Mouse (Mus musculus): ENCODE results near the gene AW822073. TPM values are rescaled to one million over a fixed set of nuclear protein-coding genes. Genes with fewer than 3 reads are reported as not detected.
"Not testable (repeated sequence)": the region's sequence is repeated elsewhere in the genome, so short reads cannot be mapped to it uniquely, and the experiment has no call there.

The AW822073 gene
- polyA plus RNA-seq, 1 experiment from 2014 or later, result not detected

DNA sequence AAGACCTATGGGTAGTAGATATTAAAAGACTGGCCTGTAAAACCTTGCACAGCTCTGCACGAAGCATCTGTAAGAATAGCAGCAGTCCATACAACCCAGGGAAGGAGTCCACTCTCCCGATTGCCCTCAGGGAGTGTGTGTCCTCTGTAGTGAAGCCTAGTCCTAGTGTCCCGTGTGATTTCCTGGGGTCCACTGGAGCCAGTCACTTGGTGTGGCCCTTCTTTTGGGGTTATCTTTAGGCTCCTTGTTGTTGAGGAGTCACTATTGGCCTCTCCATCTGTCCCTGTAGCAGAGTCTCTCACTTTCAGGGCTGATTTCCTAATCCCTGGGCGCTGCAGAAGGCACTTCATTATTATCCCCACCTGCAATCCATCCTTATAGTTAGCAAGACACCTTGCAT lies 10.3 kb upstream of the AW822073 start:
- not testable (repeated sequence) for ATAC-seq (ENCODE audit: low read depth); H3K9ac ChIP-seq (ENCODE audit: low read depth, low read length); H3K4me3 ChIP-seq (ENCODE audit: low read depth, low read length); H3K9me3 ChIP-seq (replicated peaks; ENCODE audit: control insufficient read depth, low read length); H3K36me3 ChIP-seq (ENCODE audit: control insufficient read depth, insufficient read depth); H3K4me1 ChIP-seq (ENCODE audit: control insufficient read depth, low read depth, low read length); H3K27me3 ChIP-seq (ENCODE audit: control insufficient read depth, insufficient read depth, low read depth, low read length); H3K4me2 ChIP-seq (ENCODE audit: low read depth, low read length); H3K27ac ChIP-seq (ENCODE audit: low read length)
- WGBS (ENCODE audit: insufficient replicate concordance), result 64% methylated on average over 4 of the region's 4 CpGs

DNA sequence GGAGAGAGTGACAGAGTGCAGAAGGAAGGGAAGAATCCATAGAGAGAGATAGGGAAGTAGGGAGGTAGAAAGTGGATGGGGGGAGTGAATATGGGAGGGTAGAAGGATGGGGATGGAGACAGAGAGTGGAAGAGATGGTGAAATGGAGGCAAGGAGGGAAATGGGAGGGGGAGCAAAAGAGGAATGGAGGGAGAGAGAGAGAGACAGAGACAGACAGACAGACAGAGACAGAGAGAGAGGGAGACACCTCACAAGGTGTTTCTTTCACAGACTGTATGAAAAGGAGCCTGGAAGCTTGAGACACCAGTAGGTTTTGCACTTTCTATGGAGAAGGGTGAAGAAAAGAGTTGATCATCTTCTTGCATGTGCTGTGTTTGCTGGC lies 9.0 kb upstream of the AW822073 start:
- H3K4me3 ChIP-seq (ENCODE audit: low read depth, low read length); H3K36me3 ChIP-seq (ENCODE audit: control insufficient read depth, insufficient read depth); H3K9me3 ChIP-seq (replicated peaks; ENCODE audit: control insufficient read depth, low read length); H3K4me1 ChIP-seq (ENCODE audit: control insufficient read depth, low read depth, low read length); H3K9ac ChIP-seq (ENCODE audit: low read depth, low read length); H3K27ac ChIP-seq (ENCODE audit: low read length); H3K27me3 ChIP-seq (ENCODE audit: control insufficient read depth, insufficient read depth, low read depth, low read length); H3K4me2 ChIP-seq (ENCODE audit: low read depth, low read length): not testable (repeated sequence)
- ATAC-seq (ENCODE audit: low read depth), result 0 out of 2 replicates have a peak, but pooled peaks have one; percentile 1

DNA sequence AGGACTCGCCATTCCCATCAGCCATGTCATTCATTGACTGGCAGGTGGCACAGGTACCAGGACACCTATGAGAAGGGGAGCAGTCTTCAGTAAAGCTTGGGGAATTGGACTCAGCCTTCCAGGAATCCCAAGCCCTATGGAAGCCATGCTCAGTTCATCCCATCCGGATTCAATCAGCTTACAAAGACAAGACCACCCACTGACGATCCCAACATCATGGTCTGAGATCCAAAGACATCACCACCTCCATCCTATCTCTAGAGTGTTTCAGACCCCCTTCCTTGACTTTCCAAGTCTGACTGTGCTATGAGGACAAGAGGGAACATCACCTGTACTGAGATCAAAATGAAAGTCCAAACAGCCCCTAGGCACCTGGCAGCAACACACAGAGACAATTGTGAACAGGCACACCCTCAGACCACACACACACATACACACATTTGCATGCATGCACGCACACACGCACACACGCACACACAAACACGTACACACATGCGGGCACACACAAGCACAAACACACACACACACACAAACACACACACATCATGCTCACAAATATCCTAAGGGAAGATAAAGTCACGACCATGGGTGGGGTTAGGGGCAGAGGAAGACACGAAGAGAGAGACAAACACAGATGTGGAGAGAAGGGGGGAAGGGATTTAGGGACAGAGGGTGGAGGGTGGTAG lies 8.5 kb upstream of the AW822073 start:
- not testable (repeated sequence) for H3K9ac ChIP-seq (ENCODE audit: low read depth, low read length); H3K27me3 ChIP-seq (ENCODE audit: control insufficient read depth, insufficient read depth, low read depth, low read length); H3K27ac ChIP-seq (ENCODE audit: low read length); H3K36me3 ChIP-seq (ENCODE audit: control insufficient read depth, insufficient read depth); H3K4me1 ChIP-seq (ENCODE audit: control insufficient read depth, low read depth, low read length); H3K9me3 ChIP-seq (replicated peaks; ENCODE audit: control insufficient read depth, low read length); H3K4me3 ChIP-seq (ENCODE audit: low read depth, low read length); H3K4me2 ChIP-seq (ENCODE audit: low read depth, low read length)
- ATAC-seq (ENCODE audit: low read depth), result peak; percentile 23; the same call in 1 of the 2 replicates
- 56% methylated on average over 9 of the region's 10 CpGs for WGBS (ENCODE audit: insufficient replicate concordance)

DNA sequence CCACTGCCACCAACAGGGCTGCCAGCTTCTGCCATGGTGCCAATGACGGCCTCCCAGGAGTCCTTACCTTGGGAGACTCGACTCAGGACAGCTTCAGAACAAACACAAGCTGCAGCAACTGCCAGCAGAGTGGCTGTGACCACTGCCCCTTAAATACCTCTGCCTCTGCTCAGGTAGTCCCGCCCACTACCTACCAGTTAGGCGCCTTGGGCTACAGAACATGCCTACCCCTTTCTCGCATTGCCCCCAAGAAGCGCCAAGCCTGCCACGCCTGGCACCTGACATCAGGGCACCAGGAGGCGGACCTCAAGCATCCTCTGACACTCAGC lies 7.9 kb upstream of the AW822073 start, which contains the start of gene Duxf3:
TSS of gene Duxf3 (minus strand) at position 35 of the 329 bp plus-strand sequence.
- H3K9me3 ChIP-seq (replicated peaks; ENCODE audit: control insufficient read depth, low read length); H3K27ac ChIP-seq (ENCODE audit: low read length); H3K27me3 ChIP-seq (ENCODE audit: control insufficient read depth, insufficient read depth, low read depth, low read length); H3K4me2 ChIP-seq (ENCODE audit: low read depth, low read length); H3K4me1 ChIP-seq (ENCODE audit: control insufficient read depth, low read depth, low read length); H3K9ac ChIP-seq (ENCODE audit: low read depth, low read length); H3K36me3 ChIP-seq (ENCODE audit: control insufficient read depth, insufficient read depth); H3K4me3 ChIP-seq (ENCODE audit: low read depth, low read length): not testable (repeated sequence)
- 57% methylated on average over 5 of the region's 8 CpGs for WGBS (ENCODE audit: insufficient replicate concordance)
- peak; percentile 47 for ATAC-seq (ENCODE audit: low read depth)

DNA sequence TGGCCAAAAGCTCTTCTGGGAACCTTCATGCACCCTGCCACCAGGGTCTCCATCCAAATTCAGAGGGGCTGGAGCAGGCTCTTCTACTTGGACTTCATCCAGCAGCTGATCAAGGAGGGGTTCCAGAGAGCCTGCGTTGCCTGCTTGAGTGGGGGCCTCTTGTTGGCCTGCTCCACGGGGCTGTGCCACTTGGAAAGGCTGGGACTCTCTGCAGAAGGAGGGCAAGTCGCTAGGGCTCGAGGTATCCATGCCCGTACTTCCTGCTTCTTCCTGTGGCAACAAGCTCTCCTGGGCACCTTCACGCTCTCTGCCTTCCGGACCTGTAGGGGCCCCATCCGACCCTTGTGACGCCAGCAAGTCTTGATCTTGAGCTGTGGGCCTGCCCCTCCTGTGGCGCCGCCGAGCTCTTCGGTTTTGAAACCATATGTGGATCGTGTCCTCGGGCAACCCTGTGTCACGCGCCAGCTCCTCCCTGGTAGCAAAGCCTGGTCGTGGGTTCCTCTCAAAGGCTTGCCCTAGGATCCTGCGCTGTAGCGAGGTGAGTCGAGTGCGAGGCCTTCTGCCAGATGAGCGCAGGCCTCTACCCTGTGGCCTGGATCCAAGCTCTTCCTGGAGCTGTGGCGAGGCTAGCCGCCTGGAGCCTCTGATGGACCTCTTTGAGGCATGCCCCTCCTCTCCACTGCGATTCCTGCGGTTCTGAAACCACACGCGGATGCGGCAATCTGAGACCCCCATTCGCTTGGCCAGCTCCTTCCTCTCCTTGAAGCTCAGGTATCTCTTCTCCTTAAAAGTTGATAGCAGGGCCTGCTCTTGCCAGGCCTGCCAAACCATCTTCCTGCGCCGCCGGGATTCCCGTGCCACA lies 7.3 kb upstream of the AW822073 start:
- not testable (repeated sequence) for H3K36me3 ChIP-seq (ENCODE audit: control insufficient read depth, insufficient read depth); H3K27me3 ChIP-seq (ENCODE audit: control insufficient read depth, insufficient read depth, low read depth, low read length); H3K4me1 ChIP-seq (ENCODE audit: control insufficient read depth, low read depth, low read length); H3K9ac ChIP-seq (ENCODE audit: low read depth, low read length); H3K4me2 ChIP-seq (ENCODE audit: low read depth, low read length); H3K4me3 ChIP-seq (ENCODE audit: low read depth, low read length); H3K27ac ChIP-seq (ENCODE audit: low read length); H3K9me3 ChIP-seq (replicated peaks; ENCODE audit: control insufficient read depth, low read length)
- ATAC-seq (ENCODE audit: low read depth), result peak; percentile 64
- 75% methylated on average over 29 of the region's 35 CpGs for WGBS (ENCODE audit: insufficient replicate concordance)

DNA sequence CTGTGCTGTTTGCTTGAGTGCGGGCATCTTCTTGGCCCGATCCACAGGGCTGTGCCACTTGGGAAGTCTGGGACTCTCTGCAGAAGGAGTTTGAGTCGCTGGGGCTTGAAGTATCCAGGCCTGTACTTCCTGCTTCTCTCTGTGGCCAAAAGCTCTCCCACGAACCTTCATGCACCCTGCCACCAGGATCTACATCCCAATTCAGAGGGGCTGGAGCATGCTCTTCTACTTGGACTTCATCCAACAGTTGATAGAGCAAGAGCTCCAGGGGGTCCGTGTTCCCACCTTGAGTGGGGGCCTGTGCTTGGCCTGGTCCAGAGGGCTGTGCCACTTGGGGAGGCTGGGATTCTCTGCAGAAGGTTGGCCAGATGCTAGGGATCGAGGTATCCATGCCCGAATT lies 6.4 kb upstream of the AW822073 start:
- not testable (repeated sequence) for ATAC-seq (ENCODE audit: low read depth); H3K9ac ChIP-seq (ENCODE audit: low read depth, low read length)

DNA sequence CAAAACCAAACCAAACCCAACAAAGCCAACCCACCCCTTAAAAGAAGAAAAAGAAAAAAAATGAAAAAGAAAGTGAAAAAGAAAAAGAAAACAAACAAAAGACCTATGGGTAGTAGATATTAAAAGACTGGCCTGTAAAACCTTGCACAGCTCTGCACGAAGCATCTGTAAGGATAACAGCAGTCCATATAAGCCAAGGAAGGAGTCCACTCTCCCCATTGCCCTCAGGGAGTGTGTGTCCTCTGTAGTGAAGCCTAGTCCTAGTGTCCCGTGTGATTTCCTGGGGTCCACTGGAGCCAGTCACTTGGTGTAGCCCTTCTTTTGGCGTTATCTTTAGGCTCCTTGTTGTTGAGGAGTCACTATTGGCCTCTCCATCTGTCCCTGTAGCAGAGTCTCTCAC lies 5.3 kb upstream of the AW822073 start:
- not testable (repeated sequence) for H3K4me2 ChIP-seq (ENCODE audit: low read depth, low read length); H3K27me3 ChIP-seq (ENCODE audit: control insufficient read depth, insufficient read depth, low read depth, low read length); H3K9ac ChIP-seq (ENCODE audit: low read depth, low read length); H3K4me3 ChIP-seq (ENCODE audit: low read depth, low read length); H3K4me1 ChIP-seq (ENCODE audit: control insufficient read depth, low read depth, low read length); H3K9me3 ChIP-seq (replicated peaks; ENCODE audit: control insufficient read depth, low read length); ATAC-seq (ENCODE audit: low read depth); H3K27ac ChIP-seq (ENCODE audit: low read length); H3K36me3 ChIP-seq (ENCODE audit: control insufficient read depth, insufficient read depth)
- 43% methylated on average over 3 of the region's 3 CpGs for WGBS (ENCODE audit: insufficient replicate concordance)

More for the DNA sequence above, 6.4 kb upstream of the AW822073 start:
- H3K27me3 ChIP-seq (ENCODE audit: control insufficient read depth, insufficient read depth, low read depth, low read length); H3K36me3 ChIP-seq (ENCODE audit: control insufficient read depth, insufficient read depth); H3K4me3 ChIP-seq (ENCODE audit: low read depth, low read length); H3K27ac ChIP-seq (ENCODE audit: low read length); H3K4me2 ChIP-seq (ENCODE audit: low read depth, low read length); H3K9me3 ChIP-seq (replicated peaks; ENCODE audit: control insufficient read depth, low read length); H3K4me1 ChIP-seq (ENCODE audit: control insufficient read depth, low read depth, low read length): not testable (repeated sequence)
- 76% methylated on average over 5 of the region's 7 CpGs for WGBS (ENCODE audit: insufficient replicate concordance)

DNA sequence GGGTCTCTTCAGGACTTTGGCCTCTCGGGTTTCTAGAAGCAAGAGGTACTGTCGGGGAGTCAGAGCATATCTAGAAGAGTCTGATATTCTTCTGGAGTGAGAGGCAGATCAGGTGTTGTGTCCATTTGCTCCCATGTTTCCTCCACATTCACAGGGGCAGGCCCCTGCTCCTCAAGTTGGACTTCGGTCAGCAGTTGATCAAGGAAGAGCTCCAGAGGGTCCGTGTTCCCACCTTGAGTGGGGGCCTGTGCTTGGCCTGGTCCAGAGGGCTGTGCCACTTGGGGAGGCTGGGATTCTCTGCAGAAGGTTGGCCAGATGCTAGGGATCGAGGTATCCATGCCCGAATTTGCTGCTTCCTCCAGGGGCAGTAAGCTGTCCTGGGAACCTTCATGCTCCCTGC lies 3.1 kb upstream of the AW822073 start:
- not testable (repeated sequence) for H3K27me3 ChIP-seq (ENCODE audit: control insufficient read depth, insufficient read depth, low read depth, low read length); H3K4me2 ChIP-seq (ENCODE audit: low read depth, low read length); H3K4me1 ChIP-seq (ENCODE audit: control insufficient read depth, low read depth, low read length); H3K4me3 ChIP-seq (ENCODE audit: low read depth, low read length); H3K9ac ChIP-seq (ENCODE audit: low read depth, low read length); H3K27ac ChIP-seq (ENCODE audit: low read length); H3K36me3 ChIP-seq (ENCODE audit: control insufficient read depth, insufficient read depth); H3K9me3 ChIP-seq (replicated peaks; ENCODE audit: control insufficient read depth, low read length); ATAC-seq (ENCODE audit: low read depth)
- 55% methylated on average over 2 of the region's 6 CpGs for WGBS (ENCODE audit: insufficient replicate concordance)

DNA sequence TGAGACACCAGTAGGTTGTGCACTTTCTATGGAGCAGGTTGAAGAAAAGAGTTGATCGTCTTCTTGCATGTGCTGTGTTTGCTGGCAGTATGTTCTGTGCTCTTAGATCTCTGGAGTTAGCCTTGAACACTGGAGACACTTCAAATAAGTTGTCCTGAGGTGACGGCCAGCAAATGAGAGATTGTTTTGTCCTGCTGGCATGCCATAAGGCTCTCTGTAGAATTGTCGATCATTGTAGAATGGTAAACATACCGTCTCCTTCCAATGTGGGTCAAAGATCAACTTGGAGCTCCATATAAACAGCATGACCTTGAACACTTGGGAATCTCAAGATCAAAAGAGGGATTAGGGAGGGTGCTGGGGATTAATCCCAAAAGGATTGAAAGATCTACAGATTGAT lies 1.6 kb upstream of the AW822073 start:
- not testable (repeated sequence) for ATAC-seq (ENCODE audit: low read depth); H3K4me2 ChIP-seq (ENCODE audit: low read depth, low read length); H3K4me1 ChIP-seq (ENCODE audit: control insufficient read depth, low read depth, low read length); H3K27ac ChIP-seq (ENCODE audit: low read length); H3K9ac ChIP-seq (ENCODE audit: low read depth, low read length); H3K4me3 ChIP-seq (ENCODE audit: low read depth, low read length); H3K9me3 ChIP-seq (replicated peaks; ENCODE audit: control insufficient read depth, low read length); H3K27me3 ChIP-seq (ENCODE audit: control insufficient read depth, insufficient read depth, low read depth, low read length); H3K36me3 ChIP-seq (ENCODE audit: control insufficient read depth, insufficient read depth)
- 65% methylated on average over 4 of the region's 4 CpGs for WGBS (ENCODE audit: insufficient replicate concordance)

Measured in liver, embryonic 16.5 days (tissue).